Mouse (Mus musculus) erythroblast, embryonic 14.5 days (primary cell): Measurements from ENCODE around the gene Slc15a2. TPM values are rescaled to one million over a fixed set of nuclear protein-coding genes. Genes with fewer than 3 reads are reported as not detected.

ENCODE experiments used
- H3K27me3 ChIP-seq: 2 replicates; pipeline ENCODE4 v1.6.1; 2012; ENCODE audit warnings: inconsistent platforms; ENCODE audit not compliant: control insufficient read depth
- H3K36me3 ChIP-seq: 2 replicates; pipeline ENCODE4 v1.6.1; 2012; ENCODE audit warnings: mild to moderate bottlenecking, inconsistent platforms; ENCODE audit not compliant: control insufficient read depth
- H3K4me1 ChIP-seq: 2 replicates; pipeline ENCODE4 v1.6.1; 2012; ENCODE audit warnings: inconsistent platforms; ENCODE audit not compliant: control insufficient read depth
- H3K4me3 ChIP-seq: replicated peaks from 2 replicates; pipeline ENCODE3; 2012; ENCODE audit warnings: moderate library complexity, mild to moderate bottlenecking, inconsistent platforms
- H3K9me3 ChIP-seq: 2 replicates; pipeline ENCODE4 v1.6.1; 2012; ENCODE audit warnings: low read length, inconsistent platforms, mixed read lengths; ENCODE audit not compliant: control insufficient read depth
- GATA1 ChIP-seq: IDR thresholded peaks from 2 replicates; pipeline ENCODE4 v1.6.1; 2012; ENCODE audit warnings: low read length, inconsistent platforms, mixed read lengths
- TAL1 ChIP-seq: IDR thresholded peaks from 3 replicates; pipeline ENCODE4 v1.6.1; 2012; ENCODE audit warnings: low read length, inconsistent platforms, mixed read lengths
- polyA plus RNA-seq: library from polyadenylated mRNA; stranded (reverse); fragments of >175 nt; gene quantifications from 2 replicates; pipeline ENCODE4 v1.2.3, GENCODE M21; 2012

Gene Slc15a2
- polyA plus RNA-seq, 1 experiment, result not detected

DNA sequence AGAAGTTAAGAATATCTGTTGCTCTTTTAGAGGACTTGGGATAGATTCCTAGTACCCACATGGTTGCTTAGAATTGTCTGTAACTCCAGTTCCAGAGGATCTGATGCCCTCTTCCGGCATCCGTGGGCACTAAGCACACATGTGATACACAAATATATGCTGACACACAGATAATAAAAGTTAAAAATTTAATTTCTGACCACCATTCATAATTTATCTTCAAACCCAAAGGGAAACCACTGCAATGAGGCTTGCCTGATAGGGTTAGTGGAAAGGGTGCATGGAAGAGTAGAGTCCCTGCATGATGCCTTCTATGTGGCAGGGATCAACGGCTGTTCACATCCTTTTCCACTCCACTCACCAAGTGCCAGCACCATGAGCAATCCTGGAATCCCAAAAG is 13.1 kb downstream of the Slc15a2 start:
- no peak for TF ChIP-seq GATA1
- no peak for TF ChIP-seq TAL1
- Histone ChIP-seq H3K36me3 (no peaks in the 10 kb centered on the region), H3K4me1 (no peaks in the 10 kb centered on the region), H3K4me3 (no peak overlapping the region), H3K27me3 (no peaks in the 10 kb centered on the region), H3K9me3 (no peaks in the 10 kb centered on the region)

DNA sequence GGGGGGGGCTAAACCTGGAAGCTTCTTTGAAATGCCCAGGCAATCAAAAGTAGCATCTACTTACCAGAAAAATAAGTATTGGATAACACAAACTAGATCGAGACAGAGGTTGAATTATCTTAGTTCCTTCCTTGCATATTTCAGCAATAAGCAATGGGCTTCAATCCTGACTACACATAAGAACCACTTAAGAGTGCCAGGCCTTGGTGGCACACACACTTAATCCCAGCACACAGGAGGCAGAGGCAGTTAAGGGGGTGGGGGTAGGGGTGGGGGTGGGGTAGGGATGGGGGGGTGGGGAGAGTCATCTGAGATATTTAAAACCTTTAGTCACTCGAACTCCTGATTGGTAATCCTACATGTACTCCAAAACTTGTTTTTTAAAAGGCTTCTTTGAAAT is 13.5 kb downstream of the Slc15a2 start:
- TF ChIP-seq TAL1 (no peak), GATA1 (no peak)
- no peaks in the 10 kb centered on the region for H3K9me3 ChIP-seq

DNA sequence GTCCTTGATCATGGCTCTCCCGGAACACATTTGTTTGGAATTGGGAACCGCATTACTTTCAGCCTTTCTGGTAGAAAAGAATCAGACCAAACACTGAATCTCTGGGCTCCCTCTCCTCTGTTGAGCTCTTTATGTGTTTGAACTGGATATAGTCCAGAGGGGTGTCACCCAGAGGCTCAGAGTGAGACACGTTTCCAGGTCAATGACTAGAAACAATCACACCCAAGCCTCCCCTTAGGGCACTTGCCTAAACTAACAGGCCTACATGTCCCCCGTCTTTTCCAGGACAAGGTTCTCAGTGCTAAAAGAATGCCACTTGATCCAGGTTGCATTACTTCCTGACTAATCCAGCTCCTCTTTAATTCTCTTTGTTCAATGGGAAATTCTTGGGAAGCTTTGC is 13.9 kb downstream of the Slc15a2 start:
- no peak overlapping the region for H3K4me3 ChIP-seq
- H3K27me3 ChIP-seq, result no peaks in the 10 kb centered on the region
- TF ChIP-seq GATA1 (no peak), TAL1 (no peak)
- no peaks in the 10 kb centered on the region for H3K4me1 ChIP-seq
- no peaks in the 10 kb centered on the region for H3K36me3 ChIP-seq
- H3K9me3 ChIP-seq, result no peaks in the 10 kb centered on the region

More for the DNA sequence above, 13.5 kb downstream of the Slc15a2 start:
- Histone ChIP-seq H3K4me3 (no peak overlapping the region), H3K4me1 (no peaks in the 10 kb centered on the region), H3K27me3 (no peaks in the 10 kb centered on the region), H3K36me3 (no peaks in the 10 kb centered on the region)

DNA sequence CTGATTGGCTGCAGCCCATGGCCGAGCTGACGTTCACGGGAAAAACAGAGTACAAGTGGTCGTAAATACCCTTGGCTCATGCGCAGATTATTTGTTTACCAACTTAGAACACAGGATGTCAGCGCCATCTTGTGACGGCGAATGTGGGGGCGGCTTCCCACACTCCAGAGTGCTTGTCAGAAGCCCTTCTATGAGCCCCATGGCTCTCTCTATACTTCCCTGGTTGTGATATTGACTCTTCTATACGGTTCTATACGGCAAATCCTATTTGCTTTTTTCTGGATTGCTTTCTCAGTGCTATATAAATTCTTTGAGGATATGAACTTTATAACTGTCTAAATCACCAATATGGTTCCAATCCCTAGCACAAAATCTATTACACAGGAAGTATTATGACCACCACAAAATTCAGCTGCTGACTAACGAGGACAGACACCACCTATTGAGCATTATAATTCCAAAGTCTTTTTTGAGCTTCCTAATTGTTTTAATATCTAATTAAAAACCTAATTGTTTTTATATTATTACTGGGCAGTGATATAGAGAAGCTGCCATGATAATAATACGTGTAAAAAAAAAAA is 14.5 kb downstream of the Slc15a2 start:
- H3K36me3 ChIP-seq, result no peaks in the 10 kb centered on the region

DNA sequence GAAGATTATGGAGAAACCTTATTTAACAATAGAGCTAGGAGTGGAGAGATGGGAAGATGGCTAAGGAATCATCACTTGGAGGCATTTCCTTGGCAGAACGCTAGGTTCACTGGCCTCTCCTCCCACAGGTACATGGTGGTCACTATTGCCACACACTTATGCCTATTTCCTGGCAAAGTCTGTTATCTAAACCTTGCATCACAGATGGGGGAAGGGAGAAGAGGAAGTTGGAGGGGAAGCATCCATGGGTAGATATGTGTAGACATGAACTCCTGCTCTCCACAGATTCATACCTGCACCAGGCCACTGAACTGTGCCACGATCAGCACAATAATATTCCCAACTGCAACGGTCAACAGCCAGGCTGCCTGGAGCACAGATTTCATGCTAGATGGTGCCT is 32.8 kb downstream of the Slc15a2 start:
- no peak for TF ChIP-seq GATA1
- no peak for TF ChIP-seq TAL1
- no peaks in the 10 kb centered on the region for H3K27me3 ChIP-seq
- no peaks in the 10 kb centered on the region for H3K36me3 ChIP-seq
- H3K9me3 ChIP-seq, result no peaks in the 10 kb centered on the region
- H3K4me1 ChIP-seq, result no peaks in the 10 kb centered on the region
- no peak overlapping the region for H3K4me3 ChIP-seq

More for the DNA sequence above, 14.5 kb downstream of the Slc15a2 start:
- H3K4me3 ChIP-seq, result no peak overlapping the region
- no peaks in the 10 kb centered on the region for H3K9me3 ChIP-seq
- H3K27me3 ChIP-seq, result no peaks in the 10 kb centered on the region
- H3K4me1 ChIP-seq, result no peaks in the 10 kb centered on the region
- TF ChIP-seq TAL1 (no peak), GATA1 (no peak)

DNA sequence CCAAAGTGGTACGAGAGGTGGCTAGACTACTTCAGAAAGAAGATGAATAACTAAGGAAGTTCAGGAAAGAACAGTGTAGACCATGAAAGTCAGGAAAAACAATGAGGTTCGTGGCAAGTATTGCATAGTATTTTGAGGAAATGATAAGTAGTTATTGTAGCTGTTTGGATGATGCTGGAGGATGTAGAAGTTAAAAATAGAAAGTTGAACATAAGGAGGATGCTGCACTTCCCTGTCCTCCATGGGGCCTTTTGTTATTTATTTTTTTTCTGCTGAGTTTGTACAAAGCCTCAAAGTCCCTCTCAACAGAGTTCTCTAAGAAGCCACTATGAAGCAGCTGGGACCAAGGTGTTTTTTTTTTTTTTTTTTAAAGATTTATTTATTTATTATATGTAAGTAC is 37.0 kb downstream of the Slc15a2 start:
- H3K9me3 ChIP-seq, result no peaks in the 10 kb centered on the region
- H3K4me1 ChIP-seq, result no peaks in the 10 kb centered on the region
- TF ChIP-seq TAL1 (no peak), GATA1 (no peak)
- no peak overlapping the region for H3K4me3 ChIP-seq
- no peaks in the 10 kb centered on the region for H3K27me3 ChIP-seq
- no peaks in the 10 kb centered on the region for H3K36me3 ChIP-seq

DNA sequence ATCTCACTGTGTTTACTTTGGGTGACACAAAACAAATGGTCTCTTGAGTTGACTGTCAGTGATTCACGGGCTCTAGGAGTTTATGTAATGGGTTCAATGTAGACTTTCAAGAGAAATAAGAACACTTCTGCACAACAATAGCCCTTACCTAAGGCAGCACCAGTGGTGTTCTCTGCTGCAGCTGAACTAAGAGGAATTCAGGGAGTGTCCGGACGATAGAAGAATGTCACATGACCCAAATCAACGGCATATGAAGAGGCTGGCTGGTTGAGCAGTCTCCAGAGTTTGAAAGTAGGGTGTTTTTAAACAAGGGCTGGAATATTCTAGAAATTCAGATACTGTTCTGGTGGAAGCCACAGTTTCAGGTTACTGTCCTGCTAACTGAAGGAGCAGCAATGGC is 37.7 kb downstream of the Slc15a2 start:
- H3K4me1 ChIP-seq, result no peaks in the 10 kb centered on the region
- TF ChIP-seq GATA1 (no peak), TAL1 (no peak)
- no peaks in the 10 kb centered on the region for H3K36me3 ChIP-seq
- H3K27me3 ChIP-seq, result no peaks in the 10 kb centered on the region
- no peaks in the 10 kb centered on the region for H3K9me3 ChIP-seq
- H3K4me3 ChIP-seq, result no peak overlapping the region

DNA sequence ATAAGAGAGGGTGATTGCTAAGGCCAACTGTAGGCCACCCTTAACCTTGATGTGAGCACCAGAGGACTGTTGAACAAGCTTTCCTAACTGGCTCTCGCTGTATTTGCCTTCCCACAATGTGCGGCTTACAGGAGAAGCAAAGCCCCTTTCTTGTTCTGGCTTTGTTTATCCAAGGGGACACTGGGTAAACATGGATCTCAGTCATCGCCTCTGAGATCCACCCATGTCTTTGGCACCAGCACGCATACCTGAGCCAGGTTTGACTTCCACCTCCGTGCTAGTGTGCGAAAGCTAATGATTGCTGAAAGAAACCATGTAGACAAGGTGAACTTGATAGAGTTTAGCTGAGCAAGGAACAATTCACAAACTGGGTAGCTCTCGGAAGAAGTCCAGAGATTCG is 41.2 kb downstream of the Slc15a2 start:
- Histone ChIP-seq H3K4me3 (no peak overlapping the region), H3K27me3 (no peaks in the 10 kb centered on the region), H3K36me3 (no peaks in the 10 kb centered on the region), H3K4me1 (no peaks in the 10 kb centered on the region), H3K9me3 (no peaks in the 10 kb centered on the region)
- TF ChIP-seq GATA1 (no peak), TAL1 (no peak)

DNA sequence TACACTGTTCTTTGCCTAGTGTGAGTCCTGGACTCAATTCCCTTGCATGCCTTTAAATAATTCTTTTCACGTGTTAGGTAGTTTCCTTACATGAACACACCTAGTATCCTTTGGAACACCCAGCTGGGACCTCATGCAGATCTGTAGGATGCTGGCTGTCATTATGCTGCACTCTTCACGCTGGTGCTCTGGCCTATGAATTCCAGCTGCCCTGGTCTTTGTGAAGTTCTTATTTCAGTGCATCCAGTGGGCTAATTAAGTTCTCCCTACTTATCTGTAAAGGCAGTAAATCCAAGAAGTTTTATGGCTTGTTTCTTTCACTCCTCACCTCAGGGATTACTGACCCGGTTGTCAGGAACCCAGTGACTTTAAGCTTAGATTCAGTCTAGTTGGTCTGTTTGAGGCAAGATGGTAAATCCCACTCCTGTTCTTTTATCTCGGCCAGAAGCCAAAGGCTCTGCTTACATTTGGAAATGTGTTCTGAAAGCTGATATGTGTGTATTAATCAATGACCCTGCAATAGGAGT is 45.3 kb downstream of the Slc15a2 start:
- Histone ChIP-seq H3K27me3 (no peaks in the 10 kb centered on the region), H3K9me3 (no peaks in the 10 kb centered on the region), H3K4me1 (no peaks in the 10 kb centered on the region), H3K4me3 (no peak overlapping the region), H3K36me3 (no peaks in the 10 kb centered on the region)
- no peak for TF ChIP-seq GATA1

DNA sequence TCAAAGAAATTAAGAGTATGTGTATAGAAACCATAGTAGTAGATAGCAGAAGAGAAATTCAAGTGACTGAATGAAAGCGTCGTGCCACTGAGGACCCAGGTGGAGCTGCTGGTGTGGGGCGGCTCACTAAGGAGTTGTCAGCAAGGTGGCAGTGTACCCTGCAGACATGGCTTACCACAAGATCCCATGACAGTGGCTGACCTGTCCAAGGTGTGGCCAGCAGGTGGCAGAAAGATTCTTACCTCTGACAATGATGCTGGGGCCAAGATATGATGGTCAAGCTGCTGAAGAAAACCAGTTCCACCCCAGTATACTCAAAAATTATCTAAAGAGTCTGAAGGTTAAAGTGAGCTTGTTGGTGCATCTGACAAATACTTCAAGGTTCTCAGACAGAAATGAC is 49.3 kb downstream of the Slc15a2 start:
- Histone ChIP-seq H3K36me3 (no peaks in the 10 kb centered on the region), H3K4me1 (no peaks in the 10 kb centered on the region), H3K4me3 (no peak overlapping the region), H3K27me3 (no peaks in the 10 kb centered on the region), H3K9me3 (no peaks in the 10 kb centered on the region)
- no peak for TF ChIP-seq GATA1
- no peak for TF ChIP-seq TAL1
